ENCODE assay signal across 22 mouse cellular contexts in the genomic region with DNA sequence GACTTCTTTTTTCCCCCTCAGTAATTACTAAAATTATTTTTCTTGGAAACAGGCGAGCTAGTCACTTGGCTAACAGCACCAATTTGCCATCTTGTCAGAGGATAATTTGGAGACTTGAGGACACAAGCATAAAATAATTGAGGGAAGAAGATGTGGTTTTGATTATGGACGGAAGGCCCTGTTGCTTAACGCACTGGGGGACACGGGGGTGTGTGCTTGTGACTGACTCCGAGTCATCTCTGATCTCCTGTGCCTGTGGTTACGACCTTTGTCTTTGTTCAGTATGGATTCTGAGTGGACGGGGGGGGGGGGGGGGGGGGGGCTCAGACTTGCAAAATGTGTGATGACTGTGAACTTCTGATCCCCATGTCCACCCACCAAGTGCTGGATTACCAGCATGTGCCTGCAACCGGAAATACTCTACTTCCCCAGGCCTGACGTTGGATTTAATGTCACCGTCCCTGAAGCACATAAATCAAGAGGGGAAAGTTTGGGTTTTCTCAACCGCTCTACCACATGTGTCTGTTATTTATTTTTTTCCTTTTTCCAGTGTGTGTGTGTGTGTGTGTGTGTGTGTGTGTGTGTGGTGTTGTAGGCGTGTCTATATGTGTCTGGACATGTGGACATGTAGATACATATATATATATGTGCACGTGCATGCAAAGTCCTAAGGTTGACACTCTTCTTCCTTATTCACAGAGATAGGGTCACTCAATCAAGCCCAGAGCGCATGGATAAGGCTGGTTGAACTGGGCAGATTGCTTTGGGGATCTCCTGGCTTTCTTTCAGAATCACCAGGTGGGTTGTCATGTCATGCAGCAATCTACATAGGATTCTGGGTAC.
DNase-seq lines count a peak whose midpoint lies in the region; ATAC-seq lines count a peak whose summit lies in the region.
"Had no signal": no experiment of that assay in that cellular context is flagged by ENCODE, and none has a peak within 500 bp of the region (broad histone marks: within the 10 kb centered on the region; RNA-seq: fewer than 3 reads in every experiment).

No protein-coding gene starts in this region.

- H3K4me1 ChIP-seq in liver, embryonic 16.5 days (ENCODE audit: control insufficient read depth, low read depth, low read length) = no peaks in the 10 kb centered on the region
- H3K4me1 ChIP-seq in embryonic facial prominence, embryonic 11.5 days (ENCODE audit: control insufficient read depth, insufficient read depth, low read length) = no peaks in the 10 kb centered on the region
- no peaks in the 10 kb centered on the region for H3K4me1 ChIP-seq in neural tube, embryonic 15.5 days
- H3K4me1 ChIP-seq: forebrain, embryonic 12.5 days; heart, embryonic 12.5 days; lung, embryonic 15.5 days; midbrain, embryonic 10.5 days had no signal

- no peak overlapping the region for H3K4me3 ChIP-seq in liver, embryonic 16.5 days (ENCODE audit: low read depth, low read length)
- H3K4me3 ChIP-seq in embryonic facial prominence, embryonic 11.5 days (ENCODE audit: low read depth, low read length) = no peak overlapping the region
- H3K4me3 ChIP-seq in neural tube, embryonic 15.5 days (replicated peaks) = no peak overlapping the region
- H3K4me3 ChIP-seq: embryonic facial prominence, embryonic 15.5 days; forebrain, embryonic 12.5 days; heart, embryonic 12.5 days; lung, embryonic 15.5 days; midbrain, embryonic 10.5 days had no signal

- peak; percentile 37; the same call in 1 of the 2 replicates for ATAC-seq in liver, embryonic 16.5 days (ENCODE audit: low read depth)
- no peak for ATAC-seq in embryonic facial prominence, embryonic 11.5 days (replicated peaks; ENCODE audit: insufficient number of reproducible peaks, low FRiP score, low TSS enrichment, low read depth)
- ATAC-seq in monocyte, adult 5-6 weeks (replicated peaks; ENCODE audit: insufficient number of reproducible peaks, low FRiP score, low TSS enrichment, poor library complexity, severe bottlenecking) = peak; percentile 48
- no peak for ATAC-seq in neural tube, embryonic 15.5 days (ENCODE audit: low FRiP score)
- ATAC-seq: hindbrain, postnatal 0 days had no signal

- H3K9me3 ChIP-seq in liver, embryonic 16.5 days (replicated peaks; ENCODE audit: control insufficient read depth, low read length) = no peaks in the 10 kb centered on the region
- H3K9me3 ChIP-seq in embryonic facial prominence, embryonic 11.5 days (replicated peaks; ENCODE audit: control insufficient read depth, low read length) = no peaks in the 10 kb centered on the region
- no peaks in the 10 kb centered on the region for H3K9me3 ChIP-seq in neural tube, embryonic 15.5 days (replicated peaks)
- H3K9me3 ChIP-seq: embryonic facial prominence, embryonic 15.5 days; forebrain, embryonic 12.5 days; heart, embryonic 12.5 days; lung, embryonic 15.5 days; midbrain, embryonic 10.5 days had no signal

- no peaks in the 10 kb centered on the region for H3K27me3 ChIP-seq in liver, embryonic 16.5 days (ENCODE audit: control insufficient read depth, insufficient read depth, low read depth, low read length)
- no peaks in the 10 kb centered on the region for H3K27me3 ChIP-seq in embryonic facial prominence, embryonic 11.5 days (ENCODE audit: control insufficient read depth, insufficient read depth, low read length)
- no peaks in the 10 kb centered on the region for H3K27me3 ChIP-seq in neural tube, embryonic 15.5 days (replicated peaks)
- H3K27me3 ChIP-seq: embryonic facial prominence, embryonic 15.5 days; forebrain, embryonic 12.5 days; heart, embryonic 12.5 days; lung, embryonic 15.5 days had no signal

- H3K27ac ChIP-seq in liver, embryonic 16.5 days (ENCODE audit: low read length) = no peak overlapping the region
- H3K27ac ChIP-seq in embryonic facial prominence, embryonic 11.5 days (replicated peaks; ENCODE audit: low read depth, low read length) = no peak overlapping the region
- H3K27ac ChIP-seq in neural tube, embryonic 15.5 days (replicated peaks) = no peak overlapping the region
- H3K27ac ChIP-seq: embryonic facial prominence, embryonic 15.5 days; forebrain, embryonic 12.5 days; hindbrain, postnatal 0 days; lung, embryonic 15.5 days; midbrain, embryonic 10.5 days had no signal

- no peaks in the 10 kb centered on the region for H3K36me3 ChIP-seq in liver, embryonic 16.5 days (ENCODE audit: control insufficient read depth, insufficient read depth)
- H3K36me3 ChIP-seq in embryonic facial prominence, embryonic 11.5 days (replicated peaks; ENCODE audit: control insufficient read depth, insufficient read depth, low read depth, low read length) = no peaks in the 10 kb centered on the region
- peaks cover 36% of the 10 kb centered on the region for H3K36me3 ChIP-seq in neural tube, embryonic 15.5 days
- H3K36me3 ChIP-seq: embryonic facial prominence, embryonic 15.5 days; lung, embryonic 15.5 days had no signal

- no peak overlapping the region for H3K4me2 ChIP-seq in liver, embryonic 16.5 days (ENCODE audit: low read depth, low read length)
- no peak overlapping the region for H3K4me2 ChIP-seq in embryonic facial prominence, embryonic 11.5 days (ENCODE audit: low read depth, low read length)
- no peak overlapping the region for H3K4me2 ChIP-seq in neural tube, embryonic 15.5 days
- H3K4me2 ChIP-seq: embryonic facial prominence, embryonic 15.5 days; forebrain, embryonic 12.5 days; heart, embryonic 12.5 days; lung, embryonic 15.5 days had no signal

- H3K9ac ChIP-seq in liver, embryonic 16.5 days (ENCODE audit: low read depth, low read length) = no peak overlapping the region
- H3K9ac ChIP-seq in embryonic facial prominence, embryonic 11.5 days (replicated peaks; ENCODE audit: low read length) = no peak overlapping the region
- H3K9ac ChIP-seq in neural tube, embryonic 15.5 days (replicated peaks) = no peak overlapping the region
- H3K9ac ChIP-seq: embryonic facial prominence, embryonic 15.5 days; forebrain, embryonic 12.5 days; heart, embryonic 12.5 days; lung, embryonic 15.5 days had no signal

- 40% methylated on average over 12 of the region's 14 CpGs for WGBS in liver, embryonic 16.5 days (ENCODE audit: insufficient replicate concordance)
- 58% methylated on average over 13 of the region's 14 CpGs for WGBS in embryonic facial prominence, embryonic 11.5 days
- WGBS in neural tube, embryonic 15.5 days = 73% methylated on average over 13 of the region's 14 CpGs

- no peak for DNase-seq in liver
- DNase-seq in NIH3T3 (ENCODE audit: low read depth) = peak; percentile 73
- peak; percentile 53 for DNase-seq in embryonic facial prominence, embryonic 11.5 days (ENCODE audit: low spot score)
- DNase-seq in kidney, postnatal 14 days = no peak
- no peak for DNase-seq in gastrocnemius, adult 8-10 months (ENCODE audit: low spot score in 2 of 2)
- DNase-seq: adrenal gland, postnatal 25 days; B cell, adult 2 months; cerebellum, adult 2 months; heart, postnatal 4 days; kidney, adult 18-20 months; kidney, postnatal 4 days; right cerebral cortex, postnatal 4 days; thymus, postnatal 4 days had no signal

Comparison
In these comparisons a context has a peak if more than half of its experiments do, and no peak if none do; other contexts are left out.
1. ATAC-seq: peak in liver, embryonic 16.5 days (single experiment) and monocyte, adult 5-6 weeks (single experiment); none in embryonic facial prominence, embryonic 11.5 days (single experiment) and neural tube, embryonic 15.5 days (single experiment).
2. DNase-seq: peak in NIH3T3 (single experiment) and embryonic facial prominence, embryonic 11.5 days (single experiment); none in liver (single experiment), kidney, postnatal 14 days (single experiment) and gastrocnemius, adult 8-10 months (0 of 2).